Mouse (Mus musculus) stomach, embryonic 14.5 days (tissue): ENCODE measurements around the gene Dock9. TPM values are rescaled to one million over a fixed set of nuclear protein-coding genes. Genes with fewer than 3 reads are reported as not detected.
A peak's percentile ranks its signal among the peaks of the same experiment; 100 is the strongest.

Experiments used
- ATAC-seq: fragments of 200-750 bp; cut with Nextera tagmentation; 2 replicates; pipeline ENCODE4 v1.8.0; 2017; ENCODE audit warnings: low read depth, moderate TSS enrichment; ENCODE audit not compliant: insufficient number of reproducible peaks, insufficient read depth, low FRiP score
- H3K27ac ChIP-seq: fragments of 300-500 bp; sonication (generic); 2 replicates; pipeline ENCODE4 v1.5.1; 2014; ENCODE audit warnings: mild to moderate bottlenecking, low read length, moderate library complexity, mixed read lengths
- H3K27me3 ChIP-seq: fragments of 300-500 bp; sonication (generic); 2 replicates; pipeline ENCODE4 v1.6.1; 2014; ENCODE audit warnings: low read length, control low read depth, mixed read lengths; ENCODE audit not compliant: control insufficient read depth, insufficient read depth
- H3K36me3 ChIP-seq: fragments of 300-500 bp; sonication (generic); 2 replicates; pipeline ENCODE4 v1.6.1; 2014; ENCODE audit warnings: mild to moderate bottlenecking, control low read depth, low read length, moderate library complexity, mixed read lengths; ENCODE audit not compliant: control insufficient read depth, insufficient read depth
- H3K4me1 ChIP-seq: fragments of 300-500 bp; sonication (generic); 2 replicates; pipeline ENCODE4 v1.6.1; 2014; ENCODE audit warnings: low read length, control low read depth, mixed read lengths; ENCODE audit not compliant: control insufficient read depth, insufficient read depth
- H3K4me2 ChIP-seq: fragments of 300-500 bp; sonication (generic); replicated peaks from 2 replicates; pipeline ENCODE4 v1.6.1; 2014; ENCODE audit warnings: low read depth, low read length, control low read depth
- H3K4me3 ChIP-seq: fragments of 300-500 bp; sonication (generic); 2 replicates; pipeline ENCODE4 v1.5.1; 2014; ENCODE audit warnings: low read depth, low read length, control low read depth
- H3K9ac ChIP-seq: fragments of 300-500 bp; sonication (generic); replicated peaks from 2 replicates; pipeline ENCODE4 v1.6.1; 2014; ENCODE audit warnings: low read depth, mild to moderate bottlenecking, control low read depth, low read length, moderate library complexity, mixed read lengths
- H3K9me3 ChIP-seq: fragments of 300-500 bp; sonication (generic); 2 replicates; pipeline ENCODE4 v1.6.1; 2016; ENCODE audit warnings: low read depth, low read length, control low read depth; ENCODE audit not compliant: control insufficient read depth
- WGBS: fragments of 180-500 bp; shearing (Covaris S2); extraction: QIAGEN DNeasy Blood & Tissue Kit; methylation state at CpG from one replicate; pipeline ENCODE4 v1.1.7; 2014; 5-methylcytosine and 5-hydroxymethylcytosine counted together
- polyA plus RNA-seq: library from polyadenylated mRNA; unstranded; fragments of >200 nt; fragmentation: Nextera tagmentation; extraction: Ambion mirVana; gene quantifications from 2 replicates; pipeline ENCODE4 v1.2.1, GENCODE M21; 2014

Dock9 gene
- polyA plus RNA-seq, 1 experiment from 2014 or later = 28.0 TPM

- H3K4me3 ChIP-seq = no peak overlapping the region
- no peaks in the 10 kb centered on the region for H3K36me3 ChIP-seq
- no peak for ATAC-seq
- WGBS = 58% methylated on average over 4 of the region's 4 CpGs
- H3K4me1 ChIP-seq = peaks cover 17% of the 10 kb centered on the region; the same call in 1 of the 2 replicates
- H3K27me3 ChIP-seq = no peaks in the 10 kb centered on the region
- H3K4me2 ChIP-seq = no peak overlapping the region
- H3K9ac ChIP-seq = no peak overlapping the region
- no peak overlapping the region for H3K27ac ChIP-seq
- no peaks in the 10 kb centered on the region for H3K9me3 ChIP-seq
These were observed 83.8 kb downstream of the Dock9 start for GRCm38 (mm10) chr14:121713830-121714197.

- H3K9me3 ChIP-seq = no peaks in the 10 kb centered on the region
- no peak for ATAC-seq
- H3K27me3 ChIP-seq = no peaks in the 10 kb centered on the region
- H3K4me2 ChIP-seq = no peak overlapping the region
- H3K4me3 ChIP-seq = no peak overlapping the region
- H3K36me3 ChIP-seq = no peaks in the 10 kb centered on the region
- H3K9ac ChIP-seq = no peak overlapping the region
- no peak overlapping the region for H3K27ac ChIP-seq
- 21% methylated on average over 7 of the region's 7 CpGs for WGBS
- peaks cover 17% of the 10 kb centered on the region; the same call in 1 of the 2 replicates for H3K4me1 ChIP-seq
These were observed 84.3 kb downstream of the Dock9 start for GRCm38 (mm10) chr14:121713166-121713829.

- H3K27ac ChIP-seq = no peak overlapping the region
- no peaks in the 10 kb centered on the region; the same call in 1 of the 2 replicates for H3K36me3 ChIP-seq
- peaks cover 17% of the 10 kb centered on the region; the same call in 1 of the 2 replicates for H3K4me1 ChIP-seq
- WGBS = 45% methylated on average over 14 of the region's 14 CpGs
- no peak for ATAC-seq
- no peak overlapping the region for H3K9ac ChIP-seq
- H3K4me2 ChIP-seq = no peak overlapping the region
- H3K4me3 ChIP-seq = no peak overlapping the region
- H3K27me3 ChIP-seq = no peaks in the 10 kb centered on the region
- H3K9me3 ChIP-seq = no peaks in the 10 kb centered on the region
These were observed 86.4 kb downstream of the Dock9 start for GRCm38 (mm10) chr14:121711089-121711826.

GRCm38 (mm10) chr14:121710130-121710529 lies 87.5 kb downstream of the Dock9 start:
- Histone ChIP-seq H3K4me2 (no peak overlapping the region), H3K27me3 (no peaks in the 10 kb centered on the region), H3K9me3 (no peaks in the 10 kb centered on the region), H3K4me3 (no peak overlapping the region), H3K9ac (no peak overlapping the region), H3K4me1 (peaks cover 17% of the 10 kb centered on the region; the same call in 1 of the 2 replicates), H3K36me3 (no peaks in the 10 kb centered on the region; the same call in 1 of the 2 replicates), H3K27ac (no peak overlapping the region)
- no peak for ATAC-seq
- 70% methylated on average over 3 of the region's 3 CpGs for WGBS

GRCm38 (mm10) chr14:121708244-121708643 lies 89.4 kb downstream of the Dock9 start:
- H3K36me3 ChIP-seq = no peaks in the 10 kb centered on the region; the same call in 1 of the 2 replicates
- no peak for ATAC-seq
- no peak overlapping the region for H3K9ac ChIP-seq
- WGBS = 27% methylated on average over 2 of the region's 2 CpGs
- H3K27ac ChIP-seq = no peak overlapping the region
- H3K4me2 ChIP-seq = no peak overlapping the region
- H3K27me3 ChIP-seq = no peaks in the 10 kb centered on the region
- peaks cover 9% of the 10 kb centered on the region; the same call in 1 of the 2 replicates for H3K4me1 ChIP-seq
- no peaks in the 10 kb centered on the region for H3K9me3 ChIP-seq
- H3K4me3 ChIP-seq = no peak overlapping the region

GRCm38 (mm10) chr14:121706482-121706901 lies 91.1 kb downstream of the Dock9 start:
- WGBS = 59% methylated on average over 3 of the region's 3 CpGs
- H3K9ac ChIP-seq = no peak overlapping the region
- no peaks in the 10 kb centered on the region for H3K4me1 ChIP-seq
- H3K4me2 ChIP-seq = no peak overlapping the region
- no peak overlapping the region for H3K4me3 ChIP-seq
- no peaks in the 10 kb centered on the region for H3K9me3 ChIP-seq
- no peak overlapping the region for H3K27ac ChIP-seq
- no peak for ATAC-seq
- no peaks in the 10 kb centered on the region; the same call in 1 of the 2 replicates for H3K36me3 ChIP-seq
- no peaks in the 10 kb centered on the region for H3K27me3 ChIP-seq

- ATAC-seq = no peak
- Histone ChIP-seq H3K36me3 (no peaks in the 10 kb centered on the region; the same call in 1 of the 2 replicates), H3K4me2 (no peak overlapping the region), H3K4me1 (no peaks in the 10 kb centered on the region), H3K27me3 (no peaks in the 10 kb centered on the region), H3K9ac (no peak overlapping the region), H3K27ac (no peak overlapping the region), H3K9me3 (no peaks in the 10 kb centered on the region), H3K4me3 (no peak overlapping the region)
- WGBS = 72% methylated on average over 5 of the region's 5 CpGs
These were observed 92.0 kb downstream of the Dock9 start for GRCm38 (mm10) chr14:121705644-121706043.

- no peaks in the 10 kb centered on the region for H3K27me3 ChIP-seq
- 41% methylated on average over 4 of the region's 4 CpGs for WGBS
- no peak overlapping the region; the same call in 1 of the 2 replicates for H3K27ac ChIP-seq
- H3K36me3 ChIP-seq = no peaks in the 10 kb centered on the region
- no peak overlapping the region for H3K4me2 ChIP-seq
- H3K9ac ChIP-seq = no peak overlapping the region
- peaks cover 11% of the 10 kb centered on the region for H3K4me1 ChIP-seq
- no peaks in the 10 kb centered on the region for H3K9me3 ChIP-seq
- peak; percentile 12; the same call in 1 of the 2 replicates for ATAC-seq
- no peak overlapping the region for H3K4me3 ChIP-seq
These were observed 95.1 kb downstream of the Dock9 start for GRCm38 (mm10) chr14:121702534-121702933.
